ENCODE assay signal across 15 mouse cellular contexts in genomic region chr14:48553754-48554153, GRCm38 (mm10).
"Had no signal": no experiment of that assay in that cellular context is flagged by ENCODE, and none has a peak within 500 bp of the region (broad histone marks: within the 10 kb centered on the region; RNA-seq: fewer than 3 reads in every experiment).

No protein-coding gene starts in this region.

- H3K27me3 ChIP-seq: liver, embryonic 15.5 days; lung, embryonic 15.5 days; megakaryocyte, embryonic 14.5 days; midbrain, embryonic 13.5 days; midbrain, embryonic 15.5 days; neural tube, embryonic 12.5 days; stomach, embryonic 15.5 days had no signal

- DNase-seq: liver, postnatal 0 days; lung, adult 2 months; lung, postnatal 14 days; lung, postnatal 36 days; right cerebral cortex, postnatal 14 days; thymus, postnatal 14 days; thymus, postnatal 36 days had no signal

- H3K4me1 ChIP-seq: lung, embryonic 15.5 days; megakaryocyte, embryonic 14.5 days; midbrain, embryonic 13.5 days; midbrain, embryonic 15.5 days; neural tube, embryonic 12.5 days; stomach, embryonic 15.5 days had no signal

- H3K4me3 ChIP-seq: liver, embryonic 15.5 days; lung, embryonic 15.5 days; megakaryocyte, embryonic 14.5 days; midbrain, embryonic 13.5 days; midbrain, embryonic 15.5 days; neural tube, embryonic 12.5 days; stomach, embryonic 15.5 days had no signal

- H3K9me3 ChIP-seq: liver, embryonic 15.5 days; lung, embryonic 15.5 days; megakaryocyte, embryonic 14.5 days; midbrain, embryonic 13.5 days; midbrain, embryonic 15.5 days; neural tube, embryonic 12.5 days; stomach, embryonic 15.5 days had no signal

- H3K36me3 ChIP-seq: liver, embryonic 15.5 days; lung, embryonic 15.5 days; midbrain, embryonic 13.5 days; midbrain, embryonic 15.5 days; neural tube, embryonic 12.5 days; stomach, embryonic 15.5 days had no signal

- ATAC-seq: liver, postnatal 0 days; lung, postnatal 0 days; midbrain, embryonic 15.5 days had no signal
